Mouse (Mus musculus) urinary bladder, adult 18-20 months (tissue): ENCODE measurements around the gene Mst1.

Source experiments
- DNase-seq, 2 experiments: peaks; one replicate each; pipeline ENCODE4 v3.0.0; 2022; ENCODE audit warnings: low spot score in 2 of 2, mixed read lengths in 2 of 2

Gene Mst1

DNA sequence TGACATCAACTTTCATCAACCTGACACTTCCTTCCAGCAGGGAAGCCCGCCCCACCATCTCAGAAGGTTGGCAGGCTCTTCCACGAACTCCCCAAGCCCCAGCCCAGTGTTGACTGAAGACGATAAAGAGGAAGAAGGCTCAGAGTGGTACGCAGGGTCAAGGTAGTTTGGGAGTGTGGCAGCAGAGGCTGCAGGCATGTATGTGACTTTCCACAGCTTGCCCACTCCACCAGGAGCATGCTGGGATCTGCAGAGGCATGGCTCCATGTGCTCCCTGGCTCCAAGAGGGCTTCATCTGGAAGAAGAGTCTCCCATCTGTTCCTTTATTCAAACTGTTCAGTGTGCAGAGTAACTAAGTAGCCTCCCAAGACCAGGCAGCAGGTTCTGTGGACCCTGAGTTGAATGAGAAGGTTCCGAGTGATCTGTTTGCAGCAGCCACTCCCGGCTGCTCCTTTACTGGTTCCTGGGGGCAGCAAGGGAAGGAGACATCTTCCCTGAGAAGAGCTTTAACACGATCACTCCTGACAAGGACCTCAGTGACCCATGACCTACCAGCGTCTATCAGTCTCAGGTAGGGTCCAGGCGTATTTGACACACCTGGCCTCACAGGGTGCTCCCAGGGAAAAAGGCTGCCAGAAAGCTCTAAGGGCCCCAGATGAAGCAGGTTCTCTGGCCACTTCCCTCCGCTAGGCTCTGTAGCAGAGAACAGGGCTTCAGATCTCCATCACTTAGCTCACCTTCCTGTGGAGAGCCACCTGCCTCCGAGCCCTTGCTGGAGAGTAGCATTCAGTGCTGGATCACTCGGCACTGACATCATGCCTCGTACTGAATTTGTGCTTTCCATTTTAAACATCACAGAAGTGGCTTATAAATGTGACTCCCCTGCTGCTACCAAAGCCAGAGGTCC, 49.1 kb downstream of the Mst1 start:
- no peak for DNase-seq

DNA sequence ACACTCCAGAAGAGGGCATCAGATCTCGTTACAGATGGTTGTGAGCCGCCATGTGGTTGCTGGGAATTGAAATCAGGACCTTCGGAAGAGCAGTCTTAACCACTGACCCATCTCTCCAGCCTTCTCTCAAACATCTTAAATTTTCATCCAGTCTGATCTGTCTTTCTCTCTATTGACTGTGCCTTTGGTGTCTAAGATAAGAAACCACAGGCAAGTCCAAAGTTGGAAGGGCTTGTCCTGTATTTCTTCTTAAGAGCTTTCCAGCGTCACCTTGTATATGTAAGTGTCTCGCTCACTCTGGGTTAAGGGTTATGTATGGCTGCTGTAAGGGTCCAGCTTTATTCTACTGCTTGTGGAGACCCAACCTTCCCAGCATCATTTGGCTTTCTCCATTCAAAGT, 51.3 kb downstream of the Mst1 start:
- DNase-seq = no peak

DNA sequence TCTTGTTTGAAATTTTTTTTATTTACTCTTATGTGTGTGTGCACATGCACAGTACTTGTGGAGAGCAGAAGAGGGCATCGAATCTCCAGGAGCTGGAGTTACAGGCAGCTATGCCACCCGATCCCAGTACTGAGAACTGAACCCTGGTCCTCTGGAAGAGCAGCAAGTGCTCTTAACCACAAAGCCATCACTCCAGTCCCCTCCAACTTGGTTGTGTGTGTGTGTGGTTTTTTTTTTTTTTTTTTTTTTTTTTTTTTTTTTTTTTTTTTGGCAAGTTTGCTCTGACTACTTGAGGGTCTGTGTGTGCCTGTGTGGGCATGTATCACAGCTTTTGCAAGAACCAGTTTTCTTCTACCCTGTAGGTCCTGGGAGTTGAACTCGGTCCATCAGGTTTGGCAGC, 52.1 kb downstream of the Mst1 start:
- no peak for DNase-seq

DNA sequence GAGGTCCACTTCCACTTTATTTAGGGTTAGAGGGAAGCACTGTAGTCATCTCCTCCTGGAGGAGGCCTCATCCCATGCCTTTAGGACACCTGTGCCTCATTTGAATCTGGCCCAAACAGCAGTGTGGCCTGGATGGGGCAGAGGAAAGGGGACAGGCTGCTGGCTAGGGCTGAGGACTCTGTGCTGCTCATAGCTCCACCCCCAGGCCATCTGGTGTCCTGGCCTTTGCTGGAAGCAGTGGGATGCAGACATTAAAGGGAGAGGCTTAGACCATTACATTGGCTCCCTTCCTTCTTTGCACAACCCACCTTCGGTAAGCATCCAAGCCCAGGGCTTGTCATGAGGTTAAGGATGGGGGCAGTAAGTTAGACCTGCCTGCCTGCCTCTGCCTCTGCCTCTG, 53.2 kb downstream of the Mst1 start:
- DNase-seq = no peak
